Mouse (Mus musculus): ENCODE data around the gene Cdc25a.

The Cdc25a gene

GRCm38 (mm10) chr9:109874797-109875691, at the start of gene Cdc25a:
Cdc25a (plus strand) TSS chr9:109875579.
- DNase-seq (ENCODE audit: low spot score) = peak; percentile 97

- no peak for DNase-seq (ENCODE audit: low spot score)
These were observed 49.6 kb upstream of the Cdc25a start for GRCm38 (mm10) chr9:109825739-109826138.

GRCm38 (mm10) chr9:109826181-109826580, 49.2 kb upstream of the Cdc25a start:
- DNase-seq (ENCODE audit: low spot score) = no peak

GRCm38 (mm10) chr9:109832391-109833087, 42.8 kb upstream of the Cdc25a start, which contains the start of gene Nme6:
Nme6 (plus strand) TSS chr9:109832749.
- DNase-seq (ENCODE audit: low spot score) = peak; percentile 82

GRCm38 (mm10) chr9:109833088-109833412, 42.3 kb upstream of the Cdc25a start:
- DNase-seq (ENCODE audit: low spot score) = no peak

GRCm38 (mm10) chr9:109849312-109849758, 26.0 kb upstream of the Cdc25a start, which contains the start of gene Camp:
Camp (minus strand) TSS chr9:109849617.
- no peak for DNase-seq (ENCODE audit: low spot score)

GRCm38 (mm10) chr9:109850099-109850498, 25.3 kb upstream of the Cdc25a start:
- no peak for DNase-seq (ENCODE audit: low spot score)

- no peak for DNase-seq (ENCODE audit: low spot score)
These were observed 21.0 kb upstream of the Cdc25a start for GRCm38 (mm10) chr9:109854341-109854740.

- no peak for DNase-seq (ENCODE audit: low spot score)
These were observed 19.4 kb upstream of the Cdc25a start for GRCm38 (mm10) chr9:109855947-109856346.

- DNase-seq (ENCODE audit: low spot score) = peak; percentile 69
These were observed 12.9 kb upstream of the Cdc25a start for GRCm38 (mm10) chr9:109862397-109863044.

- no peak for DNase-seq (ENCODE audit: low spot score)
These were observed 12.3 kb upstream of the Cdc25a start for GRCm38 (mm10) chr9:109863085-109863484.

GRCm38 (mm10) chr9:109866218-109866617, 9.2 kb upstream of the Cdc25a start:
- no peak for DNase-seq (ENCODE audit: low spot score)

GRCm38 (mm10) chr9:109870983-109871572, 4.3 kb upstream of the Cdc25a start:
- DNase-seq (ENCODE audit: low spot score) = no peak

GRCm38 (mm10) chr9:109875695-109876601, 569 bp downstream of the Cdc25a start:
- DNase-seq (ENCODE audit: low spot score) = peak; percentile 29

GRCm38 (mm10) chr9:109876756-109877155, 1.4 kb downstream of the Cdc25a start:
- no peak for DNase-seq (ENCODE audit: low spot score)

GRCm38 (mm10) chr9:109877666-109878065, 2.3 kb downstream of the Cdc25a start:
- no peak for DNase-seq (ENCODE audit: low spot score)

- DNase-seq (ENCODE audit: low spot score) = no peak
These were observed 3.9 kb downstream of the Cdc25a start for GRCm38 (mm10) chr9:109879305-109879704.

GRCm38 (mm10) chr9:109886259-109886658, 10.9 kb downstream of the Cdc25a start:
- no peak for DNase-seq (ENCODE audit: low spot score)

- no peak for DNase-seq (ENCODE audit: low spot score)
These were observed 11.9 kb downstream of the Cdc25a start for GRCm38 (mm10) chr9:109887321-109887720.

GRCm38 (mm10) chr9:109891501-109891900, 16.1 kb downstream of the Cdc25a start:
- no peak for DNase-seq (ENCODE audit: low spot score)

- peak; percentile 82 for DNase-seq (ENCODE audit: low spot score)
These were observed 17.4 kb downstream of the Cdc25a start for GRCm38 (mm10) chr9:109892651-109893250.

Data from layer of hippocampus, adult 11-12 months (tissue).